Mouse (Mus musculus) embryo, embryonic 9.5 days (tissue): ENCODE results near the gene Acta2.

Experiments used
- DNase-seq: peaks from one replicate; pipeline ENCODE4 v3.0.0-alpha.2; 2017; ENCODE audit errors: extremely low spot score

Acta2 gene

GRCm38 (mm10) chr19:34192008-34192963, 63.1 kb downstream of the Acta2 start, which contains the start of gene Stambpl1:
Stambpl1 (plus strand) TSS chr19:34192229.
- DNase-seq, result peak; percentile 73

GRCm38 (mm10) chr19:34191645-34192007, 63.8 kb downstream of the Acta2 start:
- no peak for DNase-seq
